Mouse (Mus musculus) hindbrain, embryonic 11.5 days (tissue): ENCODE measurements around the gene Gpr62. TPM values are rescaled to one million over a fixed set of nuclear protein-coding genes. Genes with fewer than 3 reads are reported as not detected.

ENCODE experiments used
- ATAC-seq: fragments of 200-750 bp; cut with Nextera tagmentation; 2 replicates; pipeline ENCODE4 v1.8.0; 2017; ENCODE audit warnings: mild to moderate bottlenecking, moderate TSS enrichment, moderate library complexity; ENCODE audit not compliant: low FRiP score
- DNase-seq: peaks from one replicate; pipeline ENCODE4 v3.0.0-alpha.2; 2015; ENCODE audit warnings: low spot score
- H3K27ac ChIP-seq: fragments of 300-500 bp; sonication (generic); 2 replicates; pipeline ENCODE4 v1.5.1; 2014; ENCODE audit warnings: mild to moderate bottlenecking, low read depth, low read length
- H3K27me3 ChIP-seq: fragments of 300-500 bp; sonication (generic); 2 replicates; pipeline ENCODE4 v1.6.1; 2014; ENCODE audit warnings: mild to moderate bottlenecking, low read length, moderate library complexity, mixed read lengths; ENCODE audit not compliant: control insufficient read depth, insufficient read depth
- H3K36me3 ChIP-seq: fragments of 300-500 bp; sonication (generic); 2 replicates; pipeline ENCODE4 v1.6.1; 2014; ENCODE audit warnings: mild to moderate bottlenecking, low read length, moderate library complexity, mixed read lengths; ENCODE audit not compliant: control insufficient read depth, insufficient read depth
- H3K4me1 ChIP-seq: fragments of 300-500 bp; sonication (generic); replicated peaks from 2 replicates; pipeline ENCODE4 v1.6.1; 2014; ENCODE audit warnings: low read length, mixed read lengths; ENCODE audit not compliant: control insufficient read depth, insufficient read depth
- H3K4me2 ChIP-seq: fragments of 300-500 bp; sonication (generic); replicated peaks from 2 replicates; pipeline ENCODE4 v1.6.1; 2014; ENCODE audit warnings: mild to moderate bottlenecking, low read depth, low read length
- H3K4me3 ChIP-seq: fragments of 300-500 bp; sonication (generic); 2 replicates; pipeline ENCODE4 v1.5.1; 2014; ENCODE audit warnings: low read depth, low read length
- H3K9ac ChIP-seq: fragments of 300-500 bp; sonication (generic); 2 replicates; pipeline ENCODE4 v1.6.1; 2014; ENCODE audit warnings: low read depth, low read length
- H3K9me3 ChIP-seq: fragments of 300-500 bp; sonication (generic); 2 replicates; pipeline ENCODE4 v1.6.1; 2016; ENCODE audit warnings: low read length; ENCODE audit not compliant: control insufficient read depth
- WGBS: fragments of 180-500 bp; shearing (Covaris S2); extraction: QIAGEN DNeasy Blood & Tissue Kit; methylation state at CpG from one replicate; pipeline ENCODE4 v1.1.7; 2014; 5-methylcytosine and 5-hydroxymethylcytosine counted together
- polyA plus RNA-seq: library from polyadenylated mRNA; unstranded; fragments of >200 nt; fragmentation: Nextera tagmentation; extraction: Ambion mirVana; gene quantifications from 2 replicates; pipeline ENCODE4 v1.2.1, GENCODE M21; 2014

Gene Gpr62
- polyA plus RNA-seq, 1 experiment from 2014 or later, result 0.22 TPM

DNA sequence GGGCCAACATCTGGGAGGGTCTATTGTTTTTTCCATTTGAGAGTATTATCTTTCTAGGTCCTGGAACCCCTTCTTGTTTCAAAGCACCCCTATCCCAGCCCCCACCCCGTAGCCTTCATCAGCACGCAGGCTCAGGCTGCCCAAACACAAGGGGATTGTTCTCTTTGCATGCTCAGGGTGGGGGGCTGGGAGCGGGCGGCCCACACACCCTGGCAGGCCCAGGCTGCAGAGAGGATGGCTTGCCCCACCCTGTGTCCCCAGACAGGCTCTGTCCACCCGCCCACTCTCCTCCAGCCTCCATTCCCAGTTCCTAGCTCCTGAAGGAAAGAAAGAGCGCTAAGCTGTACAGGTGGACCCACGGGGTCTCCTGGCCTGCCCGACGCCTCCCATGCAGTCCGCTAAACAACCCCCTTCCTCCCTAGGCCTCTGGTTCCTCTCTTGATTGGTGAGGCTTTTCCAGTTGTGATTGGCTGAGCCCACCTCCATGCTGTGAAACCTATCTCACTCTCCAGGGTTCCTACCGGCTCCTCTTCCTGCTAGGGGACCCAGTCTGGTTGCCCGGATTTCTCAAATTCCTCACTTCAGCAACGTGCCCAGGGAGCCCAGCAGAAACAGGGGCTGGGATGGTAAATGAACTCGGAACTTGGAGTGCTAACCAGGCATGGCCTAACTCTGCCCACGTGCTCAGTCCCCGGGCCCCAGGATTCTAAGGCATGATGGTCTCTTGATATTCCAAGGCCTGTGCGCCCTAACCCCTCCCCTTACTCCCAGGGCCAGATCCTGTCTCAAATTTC is 10.7 kb downstream of the Gpr62 start:
- Histone ChIP-seq H3K9ac (peak overlapping the region; percentile 93), H3K4me1 (peaks cover 31% of the 10 kb centered on the region), H3K9me3 (no peaks in the 10 kb centered on the region), H3K4me3 (peak overlapping the region; percentile 82), H3K36me3 (0 out of 2 replicates have a peak, but pooled peaks cover 2% of the 10 kb centered on the region), H3K4me2 (peak overlapping the region; percentile 97), H3K27me3 (no peaks in the 10 kb centered on the region), H3K27ac (peak overlapping the region; percentile 98)
- under 1% methylated on average over 16 of the region's 17 CpGs for WGBS
- ATAC-seq (peak; percentile 15), DNase-seq (peak; percentile 62)

- peak overlapping the region; percentile 98 for H3K27ac ChIP-seq
- no peaks in the 10 kb centered on the region for H3K36me3 ChIP-seq
- ATAC-seq (peak; percentile 10; the same call in 1 of the 2 replicates), DNase-seq (peak; percentile 72)
- no peaks in the 10 kb centered on the region for H3K27me3 ChIP-seq
- peak overlapping the region; percentile 93 for H3K9ac ChIP-seq
- peak overlapping the region; percentile 97 for H3K4me2 ChIP-seq
- WGBS, result under 1% methylated on average over 17 of the region's 20 CpGs
- H3K4me3 ChIP-seq, result peak overlapping the region; percentile 82
- peaks cover 31% of the 10 kb centered on the region for H3K4me1 ChIP-seq
- H3K9me3 ChIP-seq, result no peaks in the 10 kb centered on the region
Observed at GRCm38 (mm10) chr9:106454071-106454761, 11.5 kb downstream of the Gpr62 start.

DNA sequence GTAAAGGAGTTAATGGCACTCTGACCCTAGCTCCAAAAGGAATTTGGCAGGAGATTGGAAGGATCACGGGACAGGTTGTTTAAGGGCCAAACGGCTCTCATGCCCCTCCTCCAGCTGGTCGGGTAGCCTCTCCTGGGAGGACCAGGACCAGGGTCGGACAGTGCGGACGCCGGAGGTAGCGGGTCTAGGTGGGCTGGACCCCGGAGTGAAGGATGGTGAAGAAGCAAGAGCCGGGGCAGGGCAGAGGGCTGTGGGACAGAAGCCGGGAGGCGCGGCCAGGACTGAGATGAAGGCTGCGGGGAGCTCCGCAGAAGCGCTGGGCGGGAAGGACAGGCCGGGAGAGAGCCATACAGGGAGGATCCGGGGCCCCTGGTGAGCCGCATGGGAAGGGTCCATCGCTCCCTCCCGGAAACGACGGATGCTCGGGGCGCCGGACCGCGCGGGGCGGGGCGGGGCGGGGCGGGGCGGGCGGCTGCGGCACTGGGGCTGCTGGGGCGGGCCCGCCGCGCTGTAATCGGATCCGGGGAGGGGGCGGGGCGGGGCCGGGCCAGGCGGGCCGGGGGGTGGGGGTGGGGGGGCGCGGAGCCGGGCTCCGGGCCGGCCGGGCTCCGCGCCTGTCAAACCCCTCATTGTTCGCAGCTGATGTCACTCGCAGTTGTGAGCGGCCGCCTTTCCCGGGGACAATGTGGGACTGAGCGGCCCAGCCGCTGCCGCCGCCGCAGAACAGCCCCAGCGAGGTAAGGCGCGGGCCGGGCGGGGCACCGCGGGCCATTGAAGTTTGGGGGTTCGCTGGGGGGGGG is 12.3 kb downstream of the Gpr62 start, which contains the start of gene Pcbp4:
Gene Pcbp4 (plus strand): TSS at position 21 of the 800 bp plus-strand sequence.
- ATAC-seq (peak; percentile 79), DNase-seq (peak; percentile 82)
- Histone ChIP-seq H3K9me3 (no peaks in the 10 kb centered on the region), H3K36me3 (no peaks in the 10 kb centered on the region), H3K27me3 (no peaks in the 10 kb centered on the region), H3K27ac (peak within 1 kb of the TSS; percentile 98), H3K4me1 (peaks cover 31% of the 10 kb centered on the region), H3K4me3 (peak within 1 kb of the TSS; percentile 82), H3K9ac (peak within 1 kb of the TSS; percentile 93), H3K4me2 (peak within 1 kb of the TSS; percentile 97)
- WGBS, result 0% methylated on average over 35 of the region's 74 CpGs

- DNase-seq (peak; percentile 78), ATAC-seq (peak; percentile 15; the same call in 1 of the 2 replicates)
- Histone ChIP-seq H3K27ac (peak overlapping the region; percentile 98), H3K9ac (peak overlapping the region; percentile 93), H3K36me3 (no peaks in the 10 kb centered on the region), H3K27me3 (no peaks in the 10 kb centered on the region), H3K4me3 (peak overlapping the region; percentile 82), H3K4me2 (peak overlapping the region; percentile 97), H3K4me1 (peaks cover 33% of the 10 kb centered on the region), H3K9me3 (no peaks in the 10 kb centered on the region)
- WGBS, result 0% methylated on average over 7 of the region's 7 CpGs
Observed at GRCm38 (mm10) chr9:106452821-106453220, 12.9 kb downstream of the Gpr62 start.

- no peaks in the 10 kb centered on the region for H3K36me3 ChIP-seq
- 24% methylated on average over 6 of the region's 6 CpGs for WGBS
- peak overlapping the region; percentile 82 for H3K4me3 ChIP-seq
- H3K9me3 ChIP-seq, result no peaks in the 10 kb centered on the region
- no peaks in the 10 kb centered on the region for H3K27me3 ChIP-seq
- peak overlapping the region; percentile 98 for H3K27ac ChIP-seq
- no peak for DNase-seq
- H3K9ac ChIP-seq, result peak overlapping the region; percentile 93
- H3K4me2 ChIP-seq, result peak overlapping the region; percentile 97
- ATAC-seq, result no peak
- H3K4me1 ChIP-seq, result peaks cover 32% of the 10 kb centered on the region
Observed at GRCm38 (mm10) chr9:106452351-106452750, 13.4 kb downstream of the Gpr62 start.

- Histone ChIP-seq H3K27me3 (no peaks in the 10 kb centered on the region), H3K4me2 (no peak overlapping the region), H3K9me3 (no peaks in the 10 kb centered on the region), H3K9ac (0 out of 2 replicates have a peak overlapping the region, but pooled peaks have one; percentile 11), H3K36me3 (no peaks in the 10 kb centered on the region), H3K4me1 (peaks cover 28% of the 10 kb centered on the region), H3K27ac (no peak overlapping the region), H3K4me3 (no peak overlapping the region; the same call in 1 of the 2 replicates)
- ATAC-seq, result no peak
- DNase-seq, result no peak
- 43% methylated on average over 2 of the region's 2 CpGs for WGBS
Observed at GRCm38 (mm10) chr9:106451899-106452298, 13.8 kb downstream of the Gpr62 start.

DNA sequence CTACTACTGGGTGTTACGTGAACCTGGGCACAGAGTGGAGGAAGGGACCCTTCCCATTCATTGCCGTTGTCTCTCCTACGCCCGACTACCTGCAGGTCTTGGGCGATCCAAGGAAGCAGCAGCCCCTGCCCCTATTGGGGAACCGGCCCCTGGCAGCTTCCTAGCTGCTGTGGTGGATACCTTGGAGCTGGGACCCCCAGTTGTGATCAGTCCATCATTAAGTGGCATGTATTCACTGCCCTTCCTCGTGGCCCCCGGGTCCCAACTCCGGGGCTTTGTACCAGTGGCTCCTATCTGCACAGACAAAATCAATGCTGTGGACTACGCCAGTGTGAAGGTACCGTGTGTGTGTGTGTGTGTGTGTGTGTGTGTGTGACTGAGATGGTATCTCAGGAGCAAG is 14.4 kb downstream of the Gpr62 start:
- no peak overlapping the region for H3K27ac ChIP-seq
- H3K9ac ChIP-seq, result no peak overlapping the region

DNA sequence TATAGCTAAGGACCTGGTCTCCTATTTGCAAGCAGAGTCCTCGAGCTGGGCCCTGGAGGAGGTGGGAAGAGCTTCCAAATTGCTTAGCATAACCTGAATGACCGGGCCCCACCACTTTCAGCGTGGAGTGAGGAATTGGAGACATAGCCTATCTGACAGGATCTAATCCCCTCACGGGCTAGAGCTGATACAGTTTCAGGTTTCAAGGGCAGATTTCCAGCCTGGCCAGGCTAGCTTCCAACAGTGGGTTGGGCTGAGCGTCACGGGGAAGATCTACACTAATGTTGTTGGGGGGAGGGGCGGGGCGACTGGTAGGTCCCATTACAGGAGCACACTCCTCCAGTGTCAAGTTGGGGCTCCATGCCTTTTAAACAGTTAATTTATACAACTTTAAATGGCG is 15.1 kb downstream of the Gpr62 start:
- WGBS, result 29% methylated on average over 9 of the region's 9 CpGs
- no peaks in the 10 kb centered on the region for H3K36me3 ChIP-seq
- DNase-seq, result no peak
- peaks cover 16% of the 10 kb centered on the region for H3K4me1 ChIP-seq
- H3K9ac ChIP-seq, result no peak overlapping the region
- H3K27me3 ChIP-seq, result no peaks in the 10 kb centered on the region
- H3K27ac ChIP-seq, result no peak overlapping the region
- no peaks in the 10 kb centered on the region for H3K9me3 ChIP-seq
- no peak overlapping the region for H3K4me3 ChIP-seq
- ATAC-seq, result no peak
- H3K4me2 ChIP-seq, result no peak overlapping the region

More for the DNA sequence above, 14.4 kb downstream of the Gpr62 start:
- Histone ChIP-seq H3K4me3 (no peak overlapping the region), H3K9me3 (no peaks in the 10 kb centered on the region), H3K27me3 (no peaks in the 10 kb centered on the region), H3K36me3 (no peaks in the 10 kb centered on the region), H3K4me2 (no peak overlapping the region), H3K4me1 (peaks cover 22% of the 10 kb centered on the region)
- 76% methylated on average over 11 of the region's 11 CpGs for WGBS
- ATAC-seq (no peak), DNase-seq (no peak)
